Mouse (Mus musculus) forebrain, embryonic 10.5 days (tissue): ENCODE measurements at regions not wholly inside any gene's neighbourhood (a gene's known extent, or its start where the extent isn't known, plus 50 kb on each side); places are given as distances from the start of the nearest gene placed in this dataset.

Experiments used
- DNase-seq: peaks from one replicate; pipeline ENCODE4 v3.0.0-alpha.2; 2017; ENCODE audit warnings: low spot score; ENCODE audit errors: extremely low spot score
- H3K27ac ChIP-seq: fragments of 300-500 bp; sonication (generic); 2 replicates; pipeline ENCODE4 v1.5.1; 2016; ENCODE audit warnings: mild to moderate bottlenecking
- H3K27me3 ChIP-seq: fragments of 300-500 bp; sonication (generic); 2 replicates; pipeline ENCODE4 v1.6.1; 2016; ENCODE audit warnings: mild to moderate bottlenecking; ENCODE audit not compliant: poor library complexity, severe bottlenecking
- H3K36me3 ChIP-seq: fragments of 300-500 bp; sonication (generic); replicated peaks from 2 replicates; pipeline ENCODE4 v1.6.1; 2016; ENCODE audit warnings: mild to moderate bottlenecking, moderate library complexity
- H3K4me1 ChIP-seq: fragments of 300-500 bp; sonication (generic); 2 replicates; pipeline ENCODE4 v1.6.1; 2016
- H3K4me3 ChIP-seq: fragments of 300-500 bp; sonication (generic); 2 replicates; pipeline ENCODE4 v1.5.1; 2016; ENCODE audit warnings: mild to moderate bottlenecking, moderate library complexity
- H3K9me3 ChIP-seq: fragments of 300-500 bp; sonication (generic); 2 replicates; pipeline ENCODE4 v1.6.1; 2016; ENCODE audit warnings: mild to moderate bottlenecking, moderate library complexity
- WGBS: fragments of 180-500 bp; shearing (Covaris S2); methylation state at CpG from one replicate; pipeline ENCODE4 v1.1.7; 2016; 5-methylcytosine and 5-hydroxymethylcytosine counted together

- 74% methylated on average over 2 of the region's 2 CpGs for WGBS
- Histone ChIP-seq H3K9me3 (no peaks in the 10 kb centered on the region), H3K27ac (no peak overlapping the region), H3K4me3 (no peak overlapping the region), H3K27me3 (no peaks in the 10 kb centered on the region), H3K4me1 (no peaks in the 10 kb centered on the region), H3K36me3 (no peaks in the 10 kb centered on the region)
- no peak for DNase-seq
Observed at GRCm38 (mm10) chr19:18444324-18444723, 187.3 kb downstream of the Ostf1 start.

- 72% methylated on average over 3 of the region's 3 CpGs for WGBS
- no peaks in the 10 kb centered on the region for H3K27me3 ChIP-seq
- H3K4me1 ChIP-seq = no peaks in the 10 kb centered on the region
- no peak overlapping the region for H3K4me3 ChIP-seq
- no peaks in the 10 kb centered on the region for H3K9me3 ChIP-seq
- no peaks in the 10 kb centered on the region for H3K36me3 ChIP-seq
- no peak for DNase-seq
- no peak overlapping the region for H3K27ac ChIP-seq
Observed at GRCm38 (mm10) chr19:18436351-18436750, 195.3 kb downstream of the Ostf1 start.

GRCm38 (mm10) chr19:18420381-18420785 lies 211.2 kb downstream of the Ostf1 start:
- Histone ChIP-seq H3K36me3 (no peaks in the 10 kb centered on the region), H3K27ac (no peak overlapping the region), H3K4me1 (peaks cover 3% of the 10 kb centered on the region; the same call in 1 of the 2 replicates), H3K9me3 (no peaks in the 10 kb centered on the region), H3K4me3 (no peak overlapping the region), H3K27me3 (no peaks in the 10 kb centered on the region)
- WGBS = 54% methylated on average over 9 of the region's 9 CpGs
- DNase-seq = peak; percentile 18

- Histone ChIP-seq H3K4me1 (peaks cover 3% of the 10 kb centered on the region; the same call in 1 of the 2 replicates), H3K36me3 (no peaks in the 10 kb centered on the region), H3K27ac (no peak overlapping the region), H3K4me3 (no peak overlapping the region), H3K9me3 (no peaks in the 10 kb centered on the region), H3K27me3 (no peaks in the 10 kb centered on the region)
- no peak for DNase-seq
- WGBS = 93% methylated on average over 6 of the region's 6 CpGs
Observed at GRCm38 (mm10) chr19:18418548-18418947, 213.1 kb downstream of the Ostf1 start.

- H3K36me3 ChIP-seq = no peaks in the 10 kb centered on the region
- H3K27me3 ChIP-seq = no peaks in the 10 kb centered on the region
- H3K27ac ChIP-seq = no peak overlapping the region
- 84% methylated on average over 4 of the region's 4 CpGs for WGBS
- no peak overlapping the region for H3K4me3 ChIP-seq
- no peaks in the 10 kb centered on the region for H3K9me3 ChIP-seq
- no peak for DNase-seq
- no peaks in the 10 kb centered on the region for H3K4me1 ChIP-seq
Observed at GRCm38 (mm10) chr19:18377466-18378089, 254.0 kb downstream of the Ostf1 start.

- no peaks in the 10 kb centered on the region for H3K4me1 ChIP-seq
- WGBS = 93% methylated on average over 6 of the region's 6 CpGs
- DNase-seq = no peak
Observed at GRCm38 (mm10) chr19:18368612-18369011, 263.0 kb downstream of the Ostf1 start.

GRCm38 (mm10) chr19:18353960-18354359 lies 277.7 kb downstream of the Ostf1 start:
- Histone ChIP-seq H3K4me3 (no peak overlapping the region), H3K36me3 (no peaks in the 10 kb centered on the region), H3K27ac (no peak overlapping the region), H3K9me3 (no peaks in the 10 kb centered on the region), H3K4me1 (no peaks in the 10 kb centered on the region), H3K27me3 (no peaks in the 10 kb centered on the region)
- no peak for DNase-seq
- 95% methylated on average over 3 of the region's 3 CpGs for WGBS

More at GRCm38 (mm10) chr19:18368612-18369011, 263.0 kb downstream of the Ostf1 start:
- Histone ChIP-seq H3K9me3 (no peaks in the 10 kb centered on the region), H3K36me3 (no peaks in the 10 kb centered on the region), H3K4me3 (no peak overlapping the region), H3K27ac (no peak overlapping the region), H3K27me3 (no peaks in the 10 kb centered on the region)

- WGBS = 90% methylated on average over 2 of the region's 2 CpGs
- no peak overlapping the region for H3K4me3 ChIP-seq
- H3K36me3 ChIP-seq = no peaks in the 10 kb centered on the region
- no peaks in the 10 kb centered on the region for H3K27me3 ChIP-seq
- no peaks in the 10 kb centered on the region for H3K9me3 ChIP-seq
- H3K4me1 ChIP-seq = no peaks in the 10 kb centered on the region
- no peak for DNase-seq
- H3K27ac ChIP-seq = no peak overlapping the region
Observed at GRCm38 (mm10) chr19:18345735-18346134, 285.9 kb downstream of the Ostf1 start.

GRCm38 (mm10) chr19:18343647-18344046 lies 288.0 kb downstream of the Ostf1 start:
- no peak overlapping the region for H3K27ac ChIP-seq
- no peaks in the 10 kb centered on the region for H3K27me3 ChIP-seq
- no peak overlapping the region for H3K4me3 ChIP-seq
- H3K4me1 ChIP-seq = no peaks in the 10 kb centered on the region
- no peaks in the 10 kb centered on the region for H3K9me3 ChIP-seq
- H3K36me3 ChIP-seq = no peaks in the 10 kb centered on the region
- DNase-seq = no peak

- no peaks in the 10 kb centered on the region for H3K9me3 ChIP-seq
- no peaks in the 10 kb centered on the region for H3K27me3 ChIP-seq
- no peaks in the 10 kb centered on the region for H3K4me1 ChIP-seq
- no peak overlapping the region for H3K27ac ChIP-seq
- no peak overlapping the region for H3K4me3 ChIP-seq
- no peak for DNase-seq
- 84% methylated on average over 1 of the region's 1 CpGs for WGBS
- no peaks in the 10 kb centered on the region for H3K36me3 ChIP-seq
Observed at GRCm38 (mm10) chr19:18343003-18343402, 288.6 kb downstream of the Ostf1 start.

- H3K4me3 ChIP-seq = no peak overlapping the region
- 92% methylated on average over 7 of the region's 7 CpGs for WGBS
- H3K9me3 ChIP-seq = no peaks in the 10 kb centered on the region
- no peaks in the 10 kb centered on the region for H3K27me3 ChIP-seq
- no peak for DNase-seq
- H3K36me3 ChIP-seq = no peaks in the 10 kb centered on the region
- H3K27ac ChIP-seq = no peak overlapping the region
- peaks cover 13% of the 10 kb centered on the region for H3K4me1 ChIP-seq
Observed at GRCm38 (mm10) chr19:18337819-18338555, 293.6 kb downstream of the Ostf1 start.

- Histone ChIP-seq H3K36me3 (no peaks in the 10 kb centered on the region), H3K9me3 (no peaks in the 10 kb centered on the region), H3K27ac (no peak overlapping the region), H3K4me3 (no peak overlapping the region), H3K4me1 (peaks cover 13% of the 10 kb centered on the region), H3K27me3 (no peaks in the 10 kb centered on the region)
- 92% methylated on average over 4 of the region's 4 CpGs for WGBS
- DNase-seq = no peak
Observed at GRCm38 (mm10) chr19:18336637-18337036, 295.0 kb downstream of the Ostf1 start.

- 60% methylated on average over 7 of the region's 7 CpGs for WGBS
- DNase-seq = no peak
- no peak overlapping the region for H3K4me3 ChIP-seq
Observed at GRCm38 (mm10) chr19:18334639-18335038, 297.0 kb downstream of the Ostf1 start.

More at GRCm38 (mm10) chr19:18334639-18335038, 297.0 kb downstream of the Ostf1 start:
- no peak overlapping the region for H3K27ac ChIP-seq
- no peaks in the 10 kb centered on the region for H3K9me3 ChIP-seq
- H3K36me3 ChIP-seq = no peaks in the 10 kb centered on the region
- peaks cover 13% of the 10 kb centered on the region for H3K4me1 ChIP-seq
- no peaks in the 10 kb centered on the region for H3K27me3 ChIP-seq
